Mouse (Mus musculus): ENCODE measurements around the gene Hps5.

DNA sequence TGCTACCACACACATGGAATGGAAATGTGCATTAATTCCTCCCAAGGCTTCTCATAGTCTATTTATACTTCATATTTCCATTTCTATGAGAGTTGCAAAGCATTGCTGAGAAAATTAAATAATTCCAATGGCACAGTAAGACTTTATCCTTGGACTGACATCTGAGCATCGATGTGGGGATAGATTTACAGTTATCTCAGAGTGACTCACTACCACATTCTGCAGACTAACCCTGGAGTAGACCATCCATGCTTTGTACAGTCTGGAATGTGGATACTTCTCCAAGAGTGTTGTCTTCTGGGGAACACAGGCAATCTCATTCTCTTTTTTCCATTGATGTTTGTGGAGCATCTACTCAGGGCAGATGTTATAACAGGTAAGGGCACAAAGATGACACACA, 68.3 kb downstream of the Hps5 start:
- TF ChIP-seq GATA1 (IDR thresholded peaks at IDR 0.05; ENCODE audit: low read length): no peak
- no peak for TF ChIP-seq TAL1 (IDR thresholded peaks at IDR 0.05; ENCODE audit: low read length)
